Mouse (Mus musculus) CD8-positive naive resting alpha-beta T cell, adult 2 months (primary cell): ENCODE results near the gene Actr2.
"Not testable (repeated sequence)": the region's sequence is repeated elsewhere in the genome, so short reads cannot be mapped to it uniquely, and the experiment has no call there.

Experiments
- DNase-seq, 2 experiments: peaks; one replicate each; pipeline ENCODE4 v3.0.0; 2022; ENCODE audit warnings: low read depth in 2 of 2, low spot score in 2 of 2

Gene Actr2

GRCm38 (mm10) chr11:20112741-20113480, at the start of gene Actr2:
TSS of gene Actr2 (minus strand) at chr11:20112913.
- peak; percentile 96 to 97 for DNase-seq

DNA sequence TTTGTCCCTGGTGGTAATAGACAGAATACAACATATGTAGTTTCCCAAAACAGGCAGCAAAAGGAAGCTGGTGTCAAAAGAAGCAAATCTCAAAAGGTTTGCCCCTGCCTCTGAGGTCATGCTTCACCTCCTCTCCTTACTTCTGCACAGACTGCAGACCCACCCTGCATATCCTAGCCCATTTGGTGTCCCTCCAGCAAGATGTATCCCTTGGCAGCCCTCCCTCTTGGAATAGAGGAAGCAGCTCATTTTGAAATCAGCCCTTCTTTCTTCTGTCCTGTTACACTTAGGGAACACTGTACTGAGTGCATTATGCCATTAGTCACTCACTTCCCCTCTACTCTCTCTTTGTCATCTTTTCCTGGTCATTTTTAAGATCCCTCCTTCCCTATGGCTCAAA, 46.2 kb upstream of the Actr2 start:
- DNase-seq: no peak

DNA sequence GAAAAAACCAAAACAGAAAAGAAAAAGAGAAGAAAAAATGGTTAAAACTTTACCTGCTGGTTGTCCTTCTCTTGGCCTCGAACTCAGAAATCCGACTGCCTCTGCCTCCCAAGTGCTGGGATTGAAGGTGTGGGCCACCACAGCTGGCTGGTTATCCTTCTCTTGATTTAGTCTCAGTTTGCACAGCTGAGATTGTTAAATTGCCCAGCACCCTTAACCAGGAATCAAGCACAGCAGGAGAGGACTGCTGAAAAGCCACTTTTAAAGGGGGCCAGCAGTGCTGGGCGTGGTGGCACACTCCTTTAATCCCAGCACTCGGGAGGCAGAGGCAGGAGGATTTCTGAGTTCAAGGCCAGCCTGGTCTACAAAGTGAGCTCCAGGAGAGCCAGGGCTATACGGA, 40.8 kb upstream of the Actr2 start:
- not testable (repeated sequence) for DNase-seq

GRCm38 (mm10) chr11:20152107-20152901, 39.6 kb upstream of the Actr2 start:
- DNase-seq: no peak

DNA sequence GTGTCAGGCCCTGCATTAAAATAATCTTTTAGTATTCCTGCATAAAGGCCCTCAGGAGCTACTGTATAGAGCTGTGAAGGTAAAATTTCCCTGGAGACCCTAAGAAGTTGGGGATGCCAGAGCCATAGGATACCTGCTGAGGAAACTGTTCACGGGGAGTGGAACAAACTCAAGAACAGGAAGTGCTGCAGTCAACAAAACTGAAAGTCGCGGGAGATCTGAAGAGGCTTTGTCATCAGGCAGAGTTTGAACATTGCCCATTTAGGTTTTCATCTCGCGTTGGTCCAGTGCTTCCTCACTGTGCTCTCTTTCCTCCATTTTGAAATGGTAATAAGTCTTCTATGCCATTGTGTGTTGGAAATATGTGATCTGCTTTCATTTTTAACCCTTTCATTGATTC, 38.6 kb upstream of the Actr2 start:
- DNase-seq: no peak

- no peak for DNase-seq
Observed at GRCm38 (mm10) chr11:20149936-20150335, 37.2 kb upstream of the Actr2 start.

DNA sequence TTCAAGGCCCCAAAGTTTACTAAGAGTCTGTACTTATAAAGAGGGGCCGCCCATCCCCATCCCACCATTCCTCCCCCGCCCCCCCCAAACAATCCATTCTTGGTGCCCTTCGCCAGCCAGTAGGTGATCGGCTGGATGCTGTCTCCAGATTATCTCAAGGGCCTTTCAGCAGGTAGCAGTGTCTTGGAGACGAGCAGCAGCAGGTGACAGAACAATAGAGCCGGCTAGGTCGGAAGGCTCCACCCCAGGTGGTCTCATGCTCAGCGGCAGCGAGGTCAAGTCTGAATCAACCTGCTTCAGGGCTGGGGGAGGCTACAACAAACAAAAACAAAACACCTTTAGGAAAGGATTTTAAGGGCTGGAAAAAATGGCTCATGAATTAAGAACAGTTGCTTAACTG, 32.7 kb upstream of the Actr2 start:
- DNase-seq: no peak

DNA sequence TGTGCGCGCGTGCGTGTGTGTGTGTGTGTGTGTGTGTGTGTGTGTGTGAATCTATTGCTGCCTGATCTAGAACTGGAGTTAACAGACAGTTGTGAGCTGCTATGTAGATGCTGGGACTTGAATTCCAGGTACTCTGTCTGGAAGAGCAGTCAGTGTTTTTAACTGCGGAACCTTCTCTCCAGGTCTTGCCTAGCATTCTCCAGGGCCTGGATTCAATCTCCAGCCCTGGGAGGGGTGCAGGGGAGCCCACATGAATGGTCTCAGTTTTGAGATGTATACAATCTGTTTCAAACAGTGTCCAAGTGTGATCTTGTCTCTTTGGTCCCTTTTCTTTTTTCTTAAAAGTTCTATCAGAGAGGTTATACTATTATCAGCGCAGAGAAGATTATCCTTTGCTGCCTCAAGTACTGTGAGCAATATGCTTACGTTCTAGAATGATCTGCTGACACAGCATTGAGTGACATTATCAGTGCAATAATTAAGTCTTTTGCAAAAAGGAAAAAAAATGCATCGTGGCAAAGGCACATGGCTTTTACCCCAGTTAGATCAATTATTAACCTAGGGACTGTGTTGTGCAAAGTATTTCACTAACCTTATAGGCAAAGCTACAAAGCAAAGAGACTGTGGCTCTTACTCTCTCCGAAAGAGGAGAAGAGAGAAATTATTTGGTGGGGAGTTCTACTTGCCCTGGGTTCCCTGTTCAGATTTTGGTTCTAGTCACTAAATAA, 32.0 kb upstream of the Actr2 start:
- DNase-seq: no peak

DNA sequence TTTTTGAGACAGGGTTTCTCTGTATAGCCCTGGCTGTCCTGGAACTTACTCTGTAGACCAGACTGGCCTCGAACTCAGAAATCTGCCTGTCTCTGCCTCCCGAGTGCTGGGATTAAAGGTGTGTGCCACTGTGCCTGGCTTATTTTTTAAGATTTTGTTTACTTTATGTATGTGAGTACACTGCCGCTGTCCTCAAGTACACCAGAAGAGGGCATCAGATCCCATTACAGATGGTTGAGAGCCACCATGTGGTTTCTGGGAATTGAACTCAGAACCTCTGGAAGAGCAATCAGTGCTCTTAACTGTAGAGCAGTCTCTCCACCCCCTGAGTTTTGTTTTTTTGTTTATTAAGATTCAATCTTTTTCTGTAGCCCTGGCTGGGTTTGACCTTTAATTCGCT, 31.0 kb upstream of the Actr2 start:
- not testable (repeated sequence) for DNase-seq

DNA sequence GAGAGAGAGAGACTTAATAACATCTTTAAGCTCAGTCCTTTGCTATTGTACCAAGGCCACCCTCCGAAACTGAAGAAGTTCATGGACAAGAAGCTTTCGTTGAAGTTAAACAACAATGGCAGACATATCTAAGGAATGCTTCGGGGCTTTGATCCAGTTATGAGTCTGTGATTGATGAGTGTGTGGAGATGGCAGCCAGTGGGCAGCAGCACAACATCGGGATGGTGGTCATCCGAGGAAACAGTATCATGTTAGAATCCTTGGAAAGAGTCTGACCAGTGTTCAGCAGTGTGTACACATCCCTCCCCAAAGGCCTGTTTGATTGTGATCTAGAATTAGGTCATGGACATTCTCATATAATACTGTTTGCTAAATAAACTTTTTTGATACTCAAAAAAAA, 29.8 kb upstream of the Actr2 start:
- no peak for DNase-seq

- DNase-seq: no peak
Observed at GRCm38 (mm10) chr11:20140286-20140685, 27.6 kb upstream of the Actr2 start.

GRCm38 (mm10) chr11:20139711-20140110, 27.0 kb upstream of the Actr2 start:
- DNase-seq: no peak

DNA sequence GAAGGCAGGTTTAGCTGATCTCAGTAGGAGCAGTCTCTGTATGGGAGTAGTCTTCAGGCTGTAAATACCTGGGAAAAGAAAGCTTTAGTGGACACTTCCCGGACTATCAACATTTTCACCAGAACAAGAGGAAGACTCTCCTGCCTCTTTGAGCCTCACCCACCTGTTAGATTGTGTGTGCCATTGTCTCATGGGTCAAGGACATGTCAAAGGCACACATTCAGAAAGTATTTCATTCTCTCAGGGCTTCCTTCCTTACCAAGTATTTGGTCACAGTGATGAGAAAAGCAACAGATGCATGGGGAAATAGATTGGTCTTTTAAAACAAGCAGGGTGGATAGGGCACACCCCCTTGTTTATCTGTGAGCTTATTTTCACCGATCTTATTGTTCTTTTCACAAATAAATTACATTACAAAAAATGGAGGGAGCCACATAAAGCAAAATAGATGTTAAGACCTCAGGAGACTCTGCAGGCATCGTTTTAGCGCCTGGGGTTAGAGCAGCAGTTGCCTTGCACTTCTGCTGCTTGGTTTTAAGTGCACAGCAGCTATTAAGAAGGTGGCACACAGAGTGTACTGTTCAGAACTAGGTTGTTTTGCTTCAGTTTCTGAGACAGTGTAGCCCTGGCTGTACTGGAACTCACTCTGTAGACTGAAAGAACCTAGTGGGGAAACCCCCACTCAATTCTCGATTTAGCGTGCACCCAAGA, 25.9 kb upstream of the Actr2 start:
- DNase-seq: no peak

DNA sequence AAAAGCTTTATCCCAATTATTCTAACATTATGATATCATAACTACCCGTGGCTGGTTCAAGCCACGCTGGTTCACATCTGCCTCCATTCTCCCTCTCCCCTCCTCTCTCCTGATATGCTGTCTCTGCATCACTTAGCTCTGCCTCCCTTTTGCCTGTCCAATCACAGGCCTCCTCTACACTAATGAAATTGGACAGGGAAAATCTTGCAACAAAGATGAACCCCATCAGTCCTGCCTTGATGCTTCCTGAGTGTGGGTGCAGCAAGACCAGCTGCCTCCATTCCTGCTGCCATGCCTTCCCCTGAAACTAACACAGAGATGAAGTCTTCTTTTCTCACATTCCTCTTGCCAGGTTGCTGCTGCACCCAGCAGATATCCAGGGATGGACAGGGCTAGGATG, 25.2 kb upstream of the Actr2 start:
- DNase-seq: no peak

DNA sequence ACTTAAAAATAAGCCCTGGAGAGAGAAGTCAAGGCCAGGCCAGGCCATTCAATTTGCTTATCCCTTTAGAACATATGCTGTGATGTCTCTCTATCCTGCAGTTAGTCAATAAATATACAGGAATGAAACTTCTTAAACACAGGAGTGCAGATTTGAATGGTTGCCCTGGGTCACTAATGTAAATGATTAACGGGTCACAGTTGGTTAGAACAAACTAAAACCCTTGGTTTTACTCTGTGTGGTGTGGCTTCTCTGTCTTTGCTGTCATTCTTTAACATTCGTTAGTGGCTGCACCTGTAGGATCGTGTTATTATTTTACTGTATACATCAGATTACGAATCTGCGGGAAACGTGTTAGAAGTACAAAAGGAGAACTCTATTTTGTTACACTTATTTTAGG, 23.6 kb upstream of the Actr2 start:
- no peak for DNase-seq

GRCm38 (mm10) chr11:20134869-20135268, 22.2 kb upstream of the Actr2 start:
- DNase-seq: not testable (repeated sequence)

GRCm38 (mm10) chr11:20133721-20134120, 21.0 kb upstream of the Actr2 start:
- DNase-seq: no peak

DNA sequence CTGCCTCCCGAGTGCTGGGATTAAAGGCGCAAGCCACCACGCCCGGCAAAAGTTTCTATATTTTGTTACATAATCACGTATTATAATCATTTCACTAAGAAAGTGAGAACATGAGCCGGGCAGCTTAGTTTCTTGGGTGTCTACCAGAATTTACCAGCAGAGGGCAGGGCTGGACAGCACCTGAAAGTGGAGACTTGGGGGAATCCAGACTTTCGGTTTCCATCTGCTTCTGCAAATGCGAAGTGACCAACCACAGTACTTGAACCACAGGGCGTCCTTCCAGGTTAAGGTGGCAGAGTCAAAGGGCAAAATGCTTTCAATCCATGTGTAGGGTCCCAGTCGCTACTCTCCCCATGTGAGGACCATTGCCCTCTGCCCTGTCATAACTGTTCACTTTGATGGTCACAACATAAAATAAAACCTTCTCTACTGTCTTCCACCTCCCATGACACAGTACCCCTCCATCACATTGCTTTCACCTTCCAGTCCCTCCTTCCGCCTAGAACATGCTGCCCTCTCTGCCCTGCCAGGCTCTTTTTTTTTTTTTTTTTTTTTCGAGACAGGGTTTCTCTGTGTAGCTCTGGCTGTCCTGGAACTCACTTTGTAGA, 20.3 kb upstream of the Actr2 start:
- peak; percentile 70 to 84 for DNase-seq

DNA sequence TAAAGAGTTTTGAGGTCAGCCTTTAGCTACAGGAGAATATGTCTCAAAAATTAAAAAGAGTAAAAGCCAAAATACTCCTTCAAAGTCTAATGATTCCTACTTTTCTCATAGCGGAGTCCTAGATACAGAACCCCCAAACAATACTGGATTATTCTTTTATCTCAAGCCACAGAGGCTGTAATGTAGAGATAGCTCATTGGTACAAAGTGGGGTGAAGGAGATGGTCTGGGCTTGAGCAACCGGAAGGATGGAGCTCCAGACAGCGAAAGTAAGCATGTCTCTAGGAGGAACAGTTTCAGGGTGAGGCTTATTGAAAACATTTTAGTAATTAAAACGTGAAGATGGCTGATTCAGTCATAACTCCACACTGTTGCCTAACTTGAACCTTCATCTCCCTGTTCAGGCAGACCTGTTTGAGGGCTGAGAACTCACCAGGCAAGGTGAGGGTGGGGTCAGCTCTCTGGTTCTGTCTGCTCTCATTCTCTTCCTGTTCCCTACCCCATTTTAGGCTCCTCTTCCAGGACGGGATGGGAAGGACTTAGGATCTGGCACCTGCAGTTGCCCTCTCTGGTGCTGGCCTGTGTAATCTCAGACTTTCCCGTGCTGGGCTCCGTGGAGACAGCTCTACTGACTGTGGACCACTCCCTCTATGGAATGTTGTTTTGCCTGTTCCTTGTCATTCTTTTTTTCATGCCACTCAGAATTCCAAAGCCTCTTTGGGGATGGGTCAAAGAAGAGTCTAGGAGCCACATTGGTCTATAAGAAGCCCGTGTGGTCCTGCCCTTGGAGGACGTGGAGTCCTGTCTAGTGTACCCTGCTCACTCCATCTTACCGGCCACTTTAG, 14.2 kb upstream of the Actr2 start:
- DNase-seq: no peak

DNA sequence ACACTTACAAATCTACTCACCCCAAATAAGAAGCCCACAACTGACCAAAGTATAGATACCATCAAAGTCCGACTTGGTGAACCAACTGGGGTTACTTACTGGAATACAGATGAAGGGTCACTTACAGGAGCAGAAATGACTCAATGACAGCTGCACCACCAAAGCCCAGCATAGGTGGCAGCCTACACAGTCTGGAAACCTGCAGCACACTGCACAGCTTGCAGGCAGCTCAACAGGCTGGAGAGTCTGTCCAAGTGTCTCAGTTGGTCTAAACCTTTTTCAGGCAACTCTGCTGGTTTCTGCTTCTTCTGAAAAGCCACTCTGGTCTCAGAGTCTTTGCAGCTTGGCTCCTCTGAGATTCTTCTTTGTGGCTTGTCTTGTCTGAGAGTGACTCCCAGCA, 12.7 kb upstream of the Actr2 start:
- no peak for DNase-seq
